Mouse (Mus musculus): ENCODE measurements around the gene Asic3.

DNA sequence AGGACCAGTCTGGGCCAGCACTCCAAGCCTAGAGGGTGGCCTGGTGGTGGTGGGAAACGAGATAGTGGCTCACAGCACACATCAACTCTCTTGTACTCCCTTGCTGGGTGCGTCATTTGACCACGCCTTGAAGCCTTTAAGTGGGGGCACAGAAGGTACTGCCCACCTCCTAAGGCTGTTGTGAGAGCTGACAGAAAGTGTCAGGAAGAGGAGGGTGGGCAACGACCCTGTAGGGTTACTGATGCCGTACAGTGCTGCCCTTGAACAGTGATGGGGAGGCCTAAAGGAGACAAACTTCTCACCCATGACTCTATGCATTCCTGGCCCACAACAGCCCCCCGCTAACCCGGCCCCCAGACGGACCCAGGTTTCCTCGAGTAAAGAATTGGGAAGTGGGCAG, 46.8 kb upstream of the Asic3 start:
- TF ChIP-seq CTCF (IDR thresholded peaks at IDR 0.05; ENCODE audit: insufficient read depth, low read depth, low read length) (no peak), POLR2A (IDR thresholded peaks at IDR 0.05; ENCODE audit: insufficient read depth, low read depth, low read length) (no peak)

Measured in olfactory bulb, adult 2 months (tissue).